Mouse (Mus musculus) megakaryocyte-erythroid progenitor cell, adult 5-6 weeks (primary cell): Measurements from ENCODE around the gene Egfl7. TPM values are rescaled to one million over a fixed set of nuclear protein-coding genes. Genes with fewer than 3 reads are reported as not detected.

ENCODE experiments used
- ATAC-seq: replicated peaks from 2 replicates; pipeline ENCODE4 v1.8.0; 2016; ENCODE audit warnings: mild to moderate bottlenecking, inconsistent platforms; ENCODE audit not compliant: severe bottlenecking, poor library complexity, low FRiP score, low TSS enrichment
- total RNA-seq, 2 experiments: library from RNA; stranded (forward) in 1 of 2; stranded (reverse) in 1 of 2; fragments of 200-1000, 215-1000 nt in 1 of 2; fragments of >200 nt in 1 of 2; fragmentation: Nextera tagmentation in 1 of 2; gene quantifications; 2 replicates each; pipeline ENCODE4 v1.2.3; 2014 to 2017

The Egfl7 gene
- total RNA-seq, 2 experiments from 2014 or later, result 63.1 to 88.4 TPM

DNA sequence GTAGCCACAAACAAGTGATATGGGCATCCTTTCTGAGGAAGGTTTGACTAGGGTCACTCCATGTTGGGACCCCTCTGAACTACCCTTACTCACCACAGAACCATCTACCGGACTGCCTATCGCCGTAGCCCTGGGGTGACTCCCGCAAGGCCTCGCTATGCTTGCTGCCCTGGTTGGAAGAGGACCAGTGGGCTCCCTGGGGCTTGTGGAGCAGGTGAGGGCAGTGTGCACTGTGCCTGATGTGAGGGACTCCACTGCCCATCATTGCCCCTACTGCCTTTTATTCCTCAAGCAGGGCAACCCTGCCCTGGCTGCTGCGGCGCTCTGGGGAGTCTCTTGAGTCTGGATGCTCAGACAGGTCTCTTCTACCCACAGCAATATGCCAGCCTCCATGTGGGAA, 10.5 kb downstream of the Egfl7 start:
- ATAC-seq, result no peak

DNA sequence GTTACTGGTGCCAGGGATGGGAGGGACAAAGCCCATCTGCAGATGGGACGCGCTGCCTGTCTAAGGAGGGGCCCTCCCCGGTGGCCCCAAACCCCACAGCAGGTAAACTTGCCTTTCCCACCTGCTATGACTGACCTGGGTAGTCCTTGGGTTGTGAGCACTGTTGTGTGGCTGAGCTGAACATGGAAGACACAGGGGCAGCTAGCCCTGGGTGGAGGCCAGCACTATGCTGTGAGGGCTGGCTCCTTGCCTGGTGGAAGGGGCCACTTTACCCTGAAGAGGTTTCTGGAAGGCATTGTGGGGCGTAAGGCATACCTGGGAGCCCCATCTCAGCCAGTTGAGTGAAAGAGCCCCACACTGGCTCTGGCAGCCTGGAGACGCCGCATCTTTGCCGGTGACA, 11.1 kb downstream of the Egfl7 start:
- no peak for ATAC-seq

DNA sequence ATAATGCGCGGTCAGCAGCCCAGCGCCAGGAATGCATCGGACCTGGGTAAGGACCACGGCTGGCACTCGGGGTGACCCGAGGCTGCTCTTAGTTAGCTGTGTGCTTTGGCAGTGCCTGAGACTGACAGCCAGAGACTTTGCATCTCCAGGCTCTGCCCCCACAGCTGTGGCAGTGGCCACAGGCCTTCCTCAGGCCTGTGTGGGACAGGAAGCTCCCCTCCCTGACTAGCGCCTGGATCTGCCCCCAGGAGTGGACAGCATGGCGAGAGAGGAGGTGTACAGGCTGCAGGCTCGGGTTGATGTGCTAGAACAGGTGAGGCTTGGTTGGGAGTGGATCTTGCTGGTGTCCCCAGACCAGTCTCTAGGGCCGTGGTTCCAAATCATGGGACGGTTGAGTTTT, 11.6 kb downstream of the Egfl7 start:
- no peak for ATAC-seq

GRCm38 (mm10) chr2:26593211-26594021, 13.6 kb downstream of the Egfl7 start:
- no peak for ATAC-seq

- peak; percentile 78 for ATAC-seq
These were observed 14.2 kb downstream of the Egfl7 start for GRCm38 (mm10) chr2:26594022-26594346.

- no peak for ATAC-seq
These were observed 14.7 kb downstream of the Egfl7 start for GRCm38 (mm10) chr2:26594461-26594933.

- no peak for ATAC-seq
These were observed 15.3 kb downstream of the Egfl7 start for GRCm38 (mm10) chr2:26594934-26595724.

DNA sequence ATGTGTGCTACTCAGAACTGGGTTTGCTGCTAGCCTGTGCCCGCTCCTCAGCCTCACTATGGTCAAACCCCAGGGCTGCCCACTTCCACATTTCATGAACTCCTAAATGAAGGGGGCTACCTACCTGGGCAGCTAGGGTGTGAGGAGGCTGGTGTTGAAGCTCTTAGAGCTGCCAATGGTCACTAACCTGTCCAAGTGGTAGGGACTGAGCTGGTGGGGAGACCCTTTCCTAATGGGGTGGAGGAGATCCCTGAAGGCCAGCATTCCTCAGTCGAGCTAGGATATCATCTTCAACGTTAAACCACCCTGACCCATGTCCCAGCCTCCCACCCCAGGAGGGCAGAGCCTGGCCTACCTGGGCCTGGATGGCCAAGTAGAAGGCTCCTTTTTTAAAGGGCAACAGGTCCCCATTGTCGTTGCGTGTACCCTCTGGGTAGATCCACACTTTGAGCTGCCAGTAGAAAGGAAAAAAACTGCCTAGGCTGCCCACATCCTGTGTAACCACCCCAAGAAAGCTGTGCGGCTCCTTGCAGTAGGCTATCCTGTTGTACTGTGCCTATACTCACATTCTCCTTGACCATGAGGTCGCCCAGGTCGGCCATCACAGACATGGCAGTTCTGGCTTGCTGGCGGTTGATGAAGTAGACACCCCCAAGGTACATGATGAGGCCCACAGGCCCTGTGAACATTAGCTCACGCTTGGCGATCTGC, 16.1 kb downstream of the Egfl7 start:
- ATAC-seq, result no peak

- ATAC-seq, result no peak
These were observed 17.1 kb downstream of the Egfl7 start for GRCm38 (mm10) chr2:26596898-26597297.

GRCm38 (mm10) chr2:26597810-26598209, 18.0 kb downstream of the Egfl7 start:
- no peak for ATAC-seq

DNA sequence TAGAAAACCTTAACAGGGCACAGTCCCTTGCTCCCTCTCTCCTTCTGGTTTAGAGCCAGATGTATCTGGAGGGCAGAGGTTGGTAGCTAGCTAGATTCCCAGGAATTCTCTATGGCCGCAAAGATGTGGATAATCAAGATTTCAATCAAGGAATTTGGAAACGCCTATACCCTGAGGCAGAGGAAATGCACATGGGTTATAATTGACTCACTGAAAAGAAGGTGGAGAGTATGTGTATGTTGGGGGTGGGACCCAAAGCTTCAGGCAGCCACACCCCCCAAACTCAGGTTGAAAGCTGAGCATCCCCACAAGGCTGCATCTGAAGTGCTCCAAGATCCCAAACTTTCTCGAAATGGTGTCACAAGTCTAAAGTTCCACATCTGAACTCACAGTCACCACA, 18.6 kb downstream of the Egfl7 start:
- ATAC-seq, result no peak

DNA sequence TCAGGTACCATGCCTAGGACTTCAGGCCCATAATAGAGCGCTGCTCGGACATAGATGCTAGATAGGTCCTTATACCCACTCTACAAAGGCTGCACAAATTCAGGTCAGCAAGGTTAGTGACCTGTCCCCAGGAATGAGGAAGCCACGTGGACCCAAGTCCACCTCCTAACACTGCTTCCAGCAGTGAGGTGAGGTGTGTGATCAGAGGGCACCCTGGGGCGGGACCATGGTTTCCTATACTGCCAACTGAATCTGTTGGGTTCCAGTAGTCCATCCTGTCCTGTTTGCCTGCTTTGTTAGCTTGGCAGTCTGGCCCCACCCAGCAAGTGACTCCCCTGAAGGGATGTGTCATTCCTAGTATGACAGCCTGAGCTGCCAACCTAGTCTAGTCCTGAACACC, 20.2 kb downstream of the Egfl7 start:
- ATAC-seq, result no peak

DNA sequence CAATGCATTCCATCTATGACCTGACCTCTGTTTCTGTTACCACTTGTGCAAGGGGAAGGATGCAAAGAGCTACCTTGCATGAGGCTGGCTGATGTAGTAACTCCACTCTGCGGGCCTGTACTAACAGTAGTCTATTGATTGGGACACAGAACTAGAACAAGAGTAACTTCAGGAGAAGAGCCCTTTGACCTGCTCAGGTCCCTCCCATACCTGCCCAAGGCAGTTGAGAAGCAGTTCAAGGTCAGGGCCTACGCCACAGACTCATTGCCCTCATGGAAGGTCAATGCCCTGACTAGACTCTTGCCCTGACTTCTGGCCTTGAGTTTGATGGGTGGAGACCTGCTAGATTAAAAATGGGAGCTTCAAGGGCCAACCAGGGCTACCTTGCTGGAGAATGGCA, 20.9 kb downstream of the Egfl7 start:
- ATAC-seq, result no peak

DNA sequence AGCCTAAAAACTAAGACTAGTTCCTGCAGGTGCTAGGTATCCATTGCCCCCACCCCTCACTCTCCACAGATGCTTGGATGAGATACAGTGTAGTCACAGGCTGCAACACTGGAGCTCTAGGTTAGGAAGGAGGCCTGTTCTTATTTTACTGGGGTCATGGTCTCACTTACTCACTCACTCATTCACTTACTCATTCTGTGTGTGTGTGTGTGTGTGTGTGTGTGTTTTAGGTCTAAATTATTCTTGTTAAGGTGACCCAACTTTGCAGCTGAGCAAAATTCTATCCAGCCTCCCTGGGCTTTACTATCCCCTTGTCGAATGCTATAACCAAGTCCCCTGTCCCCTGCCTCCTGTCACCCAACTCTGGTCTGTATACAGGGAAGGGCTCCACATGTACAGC, 21.8 kb downstream of the Egfl7 start:
- ATAC-seq, result no peak

GRCm38 (mm10) chr2:26602631-26603030, 22.8 kb downstream of the Egfl7 start:
- no peak for ATAC-seq

DNA sequence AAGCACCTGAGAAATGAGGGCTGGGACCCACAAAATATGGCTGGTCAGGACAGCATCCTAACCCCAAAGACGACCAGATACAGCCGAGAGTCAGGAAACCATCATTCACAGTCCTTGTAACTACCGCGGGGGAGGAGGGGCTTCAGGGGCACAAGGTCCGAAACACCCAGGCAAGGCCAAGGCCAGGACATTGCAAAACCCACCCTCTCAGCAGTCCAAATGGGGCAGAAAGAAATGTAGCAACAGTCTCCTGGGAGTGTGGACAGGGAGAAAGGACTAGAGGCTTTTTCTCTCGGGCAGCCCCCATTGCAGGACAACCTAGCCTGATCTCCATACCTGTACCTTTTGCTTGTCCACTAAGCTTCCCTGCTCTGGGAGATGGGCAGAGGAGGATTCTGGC, 23.3 kb downstream of the Egfl7 start:
- ATAC-seq, result no peak

- peak; percentile 66 for ATAC-seq
These were observed 24.2 kb downstream of the Egfl7 start, which contains the start of gene Agpat2 for GRCm38 (mm10) chr2:26603720-26604671. TSS of gene Agpat2 (minus strand) at chr2:26604417.

GRCm38 (mm10) chr2:26605331-26605730, 25.5 kb downstream of the Egfl7 start:
- ATAC-seq, result no peak

- ATAC-seq, result no peak
These were observed 26.8 kb downstream of the Egfl7 start for GRCm38 (mm10) chr2:26606579-26606978.
